Mouse (Mus musculus) heart, adult 2 months (tissue): ENCODE data around the gene Vmn1r42. TPM values are rescaled to one million over a fixed set of nuclear protein-coding genes. Genes with fewer than 3 reads are reported as not detected.
"Not testable (repeated sequence)": the region's sequence is repeated elsewhere in the genome, so short reads cannot be mapped to it uniquely, and the experiment has no call there.

Source experiments
- DNase-seq, 2 experiments: peaks; one replicate each; pipeline ENCODE4 v3.0.0; 2021
- H3K27ac ChIP-seq: fragments of 200-600 bp; 2 replicates; pipeline ENCODE4 v1.8.1; 2022
- H3K27me3 ChIP-seq: fragments of 200-500 bp; 2 replicates; pipeline ENCODE4 v1.6.1; 2012; ENCODE audit warnings: mild to moderate bottlenecking, low read length, inconsistent platforms, mixed read lengths; ENCODE audit not compliant: control insufficient read depth, insufficient read depth
- H3K36me3 ChIP-seq: fragments of 200-500 bp; 2 replicates; pipeline ENCODE4 v1.6.1; 2012; ENCODE audit warnings: low read length, inconsistent platforms; ENCODE audit not compliant: control insufficient read depth, insufficient read depth
- H3K4me1 ChIP-seq: fragments of 200-500 bp; 2 replicates; pipeline ENCODE4 v1.6.1; 2011; ENCODE audit warnings: low read length; ENCODE audit not compliant: control insufficient read depth, insufficient read depth
- H3K4me3 ChIP-seq: fragments of 200-600 bp; 2 replicates; pipeline ENCODE4 v1.8.1; 2022
- H3K79me2 ChIP-seq: fragments of 200-500 bp; replicated peaks from 2 replicates; pipeline ENCODE4 v1.6.1; 2012; ENCODE audit warnings: mild to moderate bottlenecking, inconsistent platforms, low read length, moderate library complexity, mixed read lengths; ENCODE audit not compliant: control insufficient read depth, insufficient read depth
- H3K9ac ChIP-seq: fragments of 200-500 bp; 2 replicates; pipeline ENCODE4 v1.6.1; 2012; ENCODE audit warnings: low read depth, mild to moderate bottlenecking, control low read depth, inconsistent platforms, low read length, mixed read lengths
- CTCF ChIP-seq: fragments of 200-600 bp; IDR thresholded peaks from 2 replicates; pipeline ENCODE4 v1.8.1; 2022; ENCODE audit warnings: antibody characterized with exemption, mild to moderate bottlenecking, moderate library complexity
- EP300 ChIP-seq: fragments of 200-500 bp; IDR thresholded peaks from 2 replicates; pipeline ENCODE4 v1.6.1; 2011; ENCODE audit warnings: low read depth, low read length, control low read depth; ENCODE audit not compliant: insufficient read depth
- POLR2A ChIP-seq: fragments of 200-500 bp; IDR thresholded peaks from 2 replicates; pipeline ENCODE4 v1.6.1; 2011; ENCODE audit warnings: mild to moderate bottlenecking, low read depth, low read length, control low read depth; ENCODE audit not compliant: insufficient read depth
- WGBS: fragments of 180-500 bp; shearing (Covaris S2); methylation state at CpG from one replicate; pipeline ENCODE4 v1.1.7; 2018; 5-methylcytosine and 5-hydroxymethylcytosine counted together
- intact Hi-C: fragments of 180-260 bp; cut with DNase I; formaldehyde crosslinking; loops from one replicate; pipeline ENCODE4 v1.15.1; 2025
- long read RNA-seq: library from polyadenylated mRNA; stranded (forward); transcript quantifications from one replicate; pipeline ENCODE4 v2.0.0, GENCODE M21; 2021
- polyA plus RNA-seq: library from polyadenylated mRNA; depleted of rRNA; stranded (reverse); fragments of >200 nt; gene quantifications from 2 replicates; pipeline ENCODE4 v1.2.3, GENCODE M21; 2012; rRNA removed
- total RNA-seq, 2 experiments: library from RNA; stranded (reverse); gene quantifications; 2 replicates each; pipeline ENCODE4 v1.2.3; 2021

Gene Vmn1r42
- under 1 TPM; 0.11 to 0.16 TPM for total RNA-seq
- polyA plus RNA-seq: not detected in 2 replicates
- long read RNA-seq: 0 reads

- intact Hi-C loops, H3K9ac ChIP-seq, H3K36me3 ChIP-seq, DNase-seq, H3K27ac ChIP-seq, H3K4me3 ChIP-seq, H3K27me3 ChIP-seq, H3K79me2 ChIP-seq, H3K4me1 ChIP-seq: not testable (repeated sequence)
- WGBS: 61% methylated on average over 3 of the region's 3 CpGs
Measured at GRCm38 (mm10) chr6:89876313-89876712, at the start of gene Vmn1r42, which contains the start of gene Vmn1r43. Gene Vmn1r42, minus strand, starts transcription at chr6:89876413. Gene Vmn1r43, minus strand, starts transcription at chr6:89876413.

GRCm38 (mm10) chr6:89883812-89884211 is 7.6 kb upstream of the Vmn1r42 start:
- Histone ChIP-seq H3K36me3 (no peaks in the 10 kb centered on the region), H3K9ac (no peak overlapping the region), H3K27me3 (no peaks in the 10 kb centered on the region), H3K4me1 (no peaks in the 10 kb centered on the region), H3K27ac (no peak overlapping the region), H3K79me2 (no peaks in the 10 kb centered on the region), H3K4me3 (no peak overlapping the region)
- TF ChIP-seq CTCF: no peak
- TF ChIP-seq EP300: no peak
- no peak for TF ChIP-seq POLR2A
- intact Hi-C loops: no loop called here
- DNase-seq: no peak
- WGBS: 31% methylated on average over 2 of the region's 2 CpGs

- no peaks in the 10 kb centered on the region for H3K4me1 ChIP-seq
- H3K27me3 ChIP-seq: no peaks in the 10 kb centered on the region
- DNase-seq: no peak
- no peak for TF ChIP-seq EP300
- no peak for TF ChIP-seq CTCF
- no peak for TF ChIP-seq POLR2A
- no peak within 1 kb of the TSS for H3K4me3 ChIP-seq
- H3K9ac ChIP-seq: no peak within 1 kb of the TSS
- intact Hi-C loops: no loop called here
- WGBS: 70% methylated on average over 1 of the region's 1 CpGs
- no peaks in the 10 kb centered on the region for H3K79me2 ChIP-seq
- H3K36me3 ChIP-seq: no peaks in the 10 kb centered on the region
- H3K27ac ChIP-seq: no peak within 1 kb of the TSS
Measured at GRCm38 (mm10) chr6:89883360-89883759, 7.1 kb upstream of the Vmn1r42 start, which contains the start of gene Vmn1r44. Gene Vmn1r44, plus strand, starts transcription at chr6:89883660.

GRCm38 (mm10) chr6:89880867-89881266 is 4.7 kb upstream of the Vmn1r42 start:
- H3K4me1 ChIP-seq: no peaks in the 10 kb centered on the region
- intact Hi-C loops: no loop called here
- no peaks in the 10 kb centered on the region for H3K79me2 ChIP-seq
- no peak for DNase-seq
- H3K27ac ChIP-seq: no peak overlapping the region
- no peak overlapping the region for H3K9ac ChIP-seq
- no peak overlapping the region for H3K4me3 ChIP-seq
- no peaks in the 10 kb centered on the region for H3K27me3 ChIP-seq
- no peaks in the 10 kb centered on the region for H3K36me3 ChIP-seq
- TF ChIP-seq EP300 (no peak), POLR2A (no peak), CTCF (no peak)

GRCm38 (mm10) chr6:89876963-89877362 is 750 bp upstream of the Vmn1r42 start:
- WGBS: 51% methylated on average over 2 of the region's 2 CpGs
- no peaks in the 10 kb centered on the region for H3K27me3 ChIP-seq
- no peaks in the 10 kb centered on the region for H3K79me2 ChIP-seq
- no peak overlapping the region for H3K4me3 ChIP-seq
- no peak overlapping the region for H3K9ac ChIP-seq
- no peak overlapping the region for H3K27ac ChIP-seq
- H3K4me1 ChIP-seq: no peaks in the 10 kb centered on the region
- H3K36me3 ChIP-seq: no peaks in the 10 kb centered on the region
- no peak for DNase-seq
- TF ChIP-seq EP300: no peak
- intact Hi-C loops: no loop called here

- no peak for DNase-seq
- Histone ChIP-seq H3K36me3 (no peaks in the 10 kb centered on the region), H3K79me2 (no peaks in the 10 kb centered on the region), H3K4me3 (no peak overlapping the region), H3K9ac (no peak overlapping the region), H3K27me3 (no peaks in the 10 kb centered on the region), H3K4me1 (no peaks in the 10 kb centered on the region), H3K27ac (no peak overlapping the region)
- TF ChIP-seq POLR2A (no peak), EP300 (no peak), CTCF (no peak)
- WGBS: 96% methylated on average over 2 of the region's 2 CpGs
- intact Hi-C loops: no loop called here
Measured at GRCm38 (mm10) chr6:89867976-89868375, 8.2 kb downstream of the Vmn1r42 start.

- no peaks in the 10 kb centered on the region for H3K79me2 ChIP-seq
Measured at GRCm38 (mm10) chr6:89867276-89867675, 8.9 kb downstream of the Vmn1r42 start.

More at GRCm38 (mm10) chr6:89867276-89867675, 8.9 kb downstream of the Vmn1r42 start:
- H3K27me3 ChIP-seq: no peaks in the 10 kb centered on the region
- intact Hi-C loops: no loop called here
- 82% methylated on average over 2 of the region's 2 CpGs for WGBS
- no peak overlapping the region for H3K4me3 ChIP-seq
- H3K27ac ChIP-seq: no peak overlapping the region
- no peak for DNase-seq
- TF ChIP-seq CTCF (no peak), POLR2A (no peak), EP300 (no peak)
- no peaks in the 10 kb centered on the region for H3K36me3 ChIP-seq
- no peak overlapping the region for H3K9ac ChIP-seq
- no peaks in the 10 kb centered on the region for H3K4me1 ChIP-seq
